Mouse (Mus musculus) MEL (cell line): Measurements from ENCODE around the gene Stk10.

ENCODE experiments used
- CHD1 ChIP-seq: IDR thresholded peaks from 2 replicates; pipeline ENCODE4 v1.6.1; 2012; ENCODE audit warnings: low read depth, mild to moderate bottlenecking, inconsistent platforms, low read length, improper control_type of control experiment
- CTCF ChIP-seq, 3 experiments: IDR thresholded peaks in 2 of 3; conservative IDR thresholded peaks in 1 of 3; 2 replicates each; pipeline ENCODE4 v1.5.1; 2011 to 2012; ENCODE audit warnings: low read length in 3 of 3, low read depth in 2 of 3, mild to moderate bottlenecking in 2 of 3, improper control_type of control experiment in 1 of 3, inconsistent platforms in 1 of 3, mixed read lengths in 1 of 3, moderate library complexity in 1 of 3; ENCODE audit not compliant: control insufficient read depth in 1 of 3, insufficient read depth in 1 of 3, poor library complexity in 1 of 3, severe bottlenecking in 1 of 3
- HCFC1 ChIP-seq: IDR thresholded peaks from 2 replicates; pipeline ENCODE4 v1.6.1; 2012; ENCODE audit warnings: low read depth, mild to moderate bottlenecking, inconsistent platforms, low read length, improper control_type of control experiment, moderate library complexity
- MAFK ChIP-seq: IDR thresholded peaks from 2 replicates; pipeline ENCODE4 v1.6.1; 2011; ENCODE audit warnings: low read depth, mild to moderate bottlenecking, low read length, improper control_type of control experiment, borderline replicate concordance
- MEF2A ChIP-seq: IDR thresholded peaks from 2 replicates; pipeline ENCODE4 v1.6.1; 2014; ENCODE audit warnings: low read depth, mild to moderate bottlenecking, inconsistent platforms, low read length, improper control_type of control experiment; ENCODE audit not compliant: poor library complexity, insufficient replicate concordance, severe bottlenecking; ENCODE audit errors: extremely low read depth
- MYC ChIP-seq: IDR thresholded peaks from 2 replicates; pipeline ENCODE4 v1.6.1; 2011; ENCODE audit warnings: low read depth, mild to moderate bottlenecking, low read length, improper control_type of control experiment, moderate library complexity
- NRF1 ChIP-seq: IDR thresholded peaks from 2 replicates; pipeline ENCODE4 v1.6.1; 2014; ENCODE audit warnings: low read depth, mild to moderate bottlenecking, inconsistent platforms, low read length, improper control_type of control experiment, moderate library complexity; ENCODE audit not compliant: poor library complexity, insufficient read depth, severe bottlenecking
- POLR2A ChIP-seq, 2 experiments: IDR thresholded peaks; 2 replicates each; pipeline ENCODE4 v1.6.1; 2011 to 2012; ENCODE audit warnings: low read length in 2 of 2, mild to moderate bottlenecking in 2 of 2, control low read depth in 1 of 2, improper control_type of control experiment in 1 of 2, low read depth in 1 of 2, moderate library complexity in 1 of 2; ENCODE audit not compliant: control insufficient read depth in 1 of 2, insufficient read depth in 1 of 2, poor library complexity in 1 of 2
- USF1 ChIP-seq: IDR thresholded peaks from 2 replicates; pipeline ENCODE4 v1.6.1; 2014; ENCODE audit warnings: low read depth, mild to moderate bottlenecking, inconsistent platforms, low read length, improper control_type of control experiment, moderate library complexity
- ZC3H11A ChIP-seq: IDR thresholded peaks from 2 replicates; pipeline ENCODE4 v1.6.1; 2012; ENCODE audit warnings: low read depth, mild to moderate bottlenecking, inconsistent platforms, low read length, improper control_type of control experiment

- TF ChIP-seq POLR2A (IDR thresholded peaks at IDR 0.05; ENCODE audit: control insufficient read depth in 1 of 2, insufficient read depth in 1 of 2, low read depth in 1 of 2, low read length in 2 of 2, poor library complexity in 1 of 2) (no peak), HCFC1 (no peak), CTCF (IDR thresholded peaks at IDR 0.05 in 2 of 3, conservative IDR thresholded peaks at IDR 0.05 in 1 of 3; ENCODE audit: control insufficient read depth in 1 of 3, insufficient read depth in 1 of 3, low read depth in 2 of 3, low read length in 3 of 3, poor library complexity in 1 of 3, severe bottlenecking in 1 of 3) (no peak), NRF1 (no peak), CHD1 (no peak), ZC3H11A (no peak), MYC (no peak), MAFK (no peak), USF1 (no peak), MEF2A (no peak)
These were observed 43.6 kb downstream of the Stk10 start for GRCm38 (mm10) chr11:32576760-32577050.
